Mouse (Mus musculus) megakaryocyte-erythroid progenitor cell, adult 5-6 weeks (primary cell): ENCODE results near the gene Sp2. TPM values are rescaled to one million over a fixed set of nuclear protein-coding genes. Genes with fewer than 3 reads are reported as not detected.

Source experiments
- ATAC-seq: replicated peaks from 2 replicates; pipeline ENCODE4 v1.8.0; 2016; ENCODE audit warnings: mild to moderate bottlenecking, inconsistent platforms; ENCODE audit not compliant: severe bottlenecking, poor library complexity, low FRiP score, low TSS enrichment
- total RNA-seq, 2 experiments: library from RNA; stranded (forward) in 1 of 2; stranded (reverse) in 1 of 2; fragments of 200-1000, 215-1000 nt in 1 of 2; fragments of >200 nt in 1 of 2; fragmentation: Nextera tagmentation in 1 of 2; gene quantifications; 2 replicates each; pipeline ENCODE4 v1.2.3; 2014 to 2017

Gene Sp2
- total RNA-seq, 2 experiments from 2014 or later: 4.8 to 16.1 TPM

DNA sequence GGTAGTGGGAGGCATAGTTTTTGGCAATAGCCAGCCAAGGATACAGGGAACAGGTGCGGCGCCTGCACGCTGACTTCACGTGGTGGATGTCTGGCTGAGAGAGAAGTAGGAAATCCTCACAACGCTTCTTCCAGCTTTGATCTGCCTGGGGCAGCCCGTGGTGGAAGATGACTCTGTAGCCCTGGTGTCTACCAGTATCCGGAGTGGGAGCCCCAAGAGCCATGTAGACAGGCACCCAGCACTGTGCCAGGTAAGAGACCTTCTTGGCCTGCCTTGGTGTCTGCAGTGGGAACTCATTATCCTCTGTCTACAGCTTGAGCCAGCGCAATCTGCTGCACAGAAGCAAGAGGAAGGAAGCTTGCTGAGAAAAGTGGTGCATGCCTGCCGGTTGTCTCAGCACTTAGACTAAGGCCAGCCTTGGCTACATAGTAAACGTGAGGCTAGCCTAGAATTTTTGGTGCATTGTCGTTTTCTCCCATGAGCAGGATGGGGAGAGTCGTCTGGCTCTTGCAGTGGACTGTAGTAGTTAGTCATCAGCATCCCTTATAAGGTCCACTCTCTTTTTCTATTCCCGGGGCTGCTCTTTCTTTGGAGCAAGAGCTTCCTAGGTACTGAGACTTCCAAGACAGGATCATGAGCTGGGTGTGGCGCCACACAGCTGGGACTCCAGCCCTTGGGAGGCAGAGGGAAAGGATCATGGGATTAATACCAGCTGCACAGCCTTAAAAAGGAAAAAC, 37.7 kb downstream of the Sp2 start:
- ATAC-seq: no peak

GRCm38 (mm10) chr11:96943746-96944304, 38.9 kb downstream of the Sp2 start, which contains the start of gene Pnpo:
TSS of gene Pnpo (minus strand) at chr11:96943986.
- peak; percentile 83 for ATAC-seq

GRCm38 (mm10) chr11:96941989-96942590, 40.7 kb downstream of the Sp2 start:
- peak; percentile 51 for ATAC-seq

- peak; percentile 45 for ATAC-seq
These were observed 41.9 kb downstream of the Sp2 start for GRCm38 (mm10) chr11:96940578-96941465.

- ATAC-seq: no peak
These were observed 44.3 kb downstream of the Sp2 start for GRCm38 (mm10) chr11:96938426-96938800.

DNA sequence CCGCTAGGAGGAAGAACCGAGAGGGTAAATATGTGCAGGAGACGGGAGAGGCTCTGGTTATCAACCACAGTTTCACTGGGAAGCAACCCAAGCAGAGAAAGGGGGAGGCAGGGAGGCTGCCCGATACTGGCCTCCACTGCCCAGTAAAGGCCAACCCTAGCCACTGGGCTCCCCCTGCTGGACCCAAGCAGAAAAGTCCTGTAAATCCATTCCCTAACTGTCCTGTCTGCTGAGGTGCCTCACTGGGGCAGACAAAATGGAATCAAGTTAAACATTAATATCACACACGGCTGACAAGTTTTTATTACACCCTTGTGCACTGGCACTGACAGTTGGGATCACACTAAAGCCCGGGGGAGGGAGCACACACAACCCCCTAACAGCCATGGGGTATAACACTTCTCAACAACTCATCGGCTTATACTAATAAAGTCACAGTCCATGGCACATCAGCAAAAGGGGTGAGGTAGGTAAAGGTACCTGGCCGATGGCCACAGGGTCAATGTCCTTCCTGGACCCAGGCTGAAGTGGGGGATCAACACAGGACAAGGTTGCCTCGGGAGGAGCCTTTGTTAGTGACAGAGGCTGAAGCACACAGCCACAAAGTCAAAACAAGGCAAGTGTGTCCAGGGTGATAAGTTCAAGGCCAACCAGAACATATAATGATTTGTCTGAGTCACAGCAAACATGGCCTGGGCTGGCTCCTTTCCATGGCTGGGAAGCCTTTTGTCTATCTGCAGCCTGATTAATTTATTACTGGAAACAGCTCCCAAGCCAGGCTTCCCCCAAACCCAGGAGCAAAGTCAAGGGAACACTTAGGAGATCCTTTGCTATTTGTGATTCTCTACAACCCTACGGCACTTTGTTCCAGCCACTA, 45.0 kb downstream of the Sp2 start:
- no peak for ATAC-seq

DNA sequence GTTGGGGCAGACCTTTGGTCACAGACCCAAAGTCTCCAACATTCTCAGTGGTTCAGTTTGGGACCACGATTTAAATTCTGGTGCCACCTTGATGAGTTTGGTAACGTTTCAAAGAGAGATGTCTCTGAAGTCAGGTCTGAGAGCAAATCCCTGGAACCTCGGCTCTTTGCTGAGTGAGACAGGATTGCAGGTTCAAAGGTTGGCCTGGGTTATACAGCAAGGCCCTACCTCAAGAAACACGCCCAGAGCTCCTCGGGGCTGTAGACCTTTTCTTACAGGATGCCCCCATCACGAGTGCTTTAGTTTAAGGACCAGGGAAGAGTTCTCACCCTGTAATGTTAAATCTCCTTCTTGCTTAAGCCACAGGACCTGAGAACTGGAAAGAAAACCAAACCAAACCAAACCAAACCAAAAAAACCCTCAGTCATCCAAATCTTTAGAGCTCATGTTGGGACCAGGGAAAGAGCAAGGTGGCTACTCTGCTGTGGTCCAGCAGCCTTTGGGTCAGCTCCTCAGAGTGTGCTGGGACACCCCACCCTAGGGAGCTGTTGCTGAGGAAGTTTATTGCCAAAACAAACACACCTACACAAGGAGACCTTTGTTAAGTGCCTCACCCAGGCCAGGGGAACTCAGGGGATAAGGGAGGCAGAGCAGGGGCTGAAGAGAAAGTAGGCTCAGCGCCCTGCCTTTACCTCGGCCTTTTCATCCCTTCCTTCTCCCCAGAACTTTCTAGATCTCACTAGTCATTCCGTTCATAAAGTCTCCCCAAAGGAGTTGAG, 46.7 kb downstream of the Sp2 start:
- ATAC-seq: no peak

DNA sequence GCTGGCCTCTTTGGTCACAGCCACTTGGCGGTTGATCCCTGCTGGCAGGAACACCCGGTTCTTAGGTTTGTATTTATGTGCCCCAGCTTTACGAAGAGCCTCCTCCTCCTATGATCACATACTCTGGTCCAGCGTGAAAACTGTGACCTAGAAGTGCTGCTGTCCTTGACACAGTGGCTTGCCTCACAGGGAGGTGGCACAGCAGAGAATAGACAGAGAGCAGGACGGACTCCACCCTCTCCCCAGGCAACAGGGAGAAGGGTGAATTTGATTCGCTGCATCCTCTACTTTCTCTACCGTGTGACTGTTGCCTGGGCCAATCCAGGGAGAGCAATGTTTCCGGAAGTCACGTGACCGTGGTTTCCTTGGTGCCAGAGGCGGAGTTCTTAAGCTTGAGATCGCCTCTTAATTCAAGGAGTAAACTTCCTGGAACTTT, 47.8 kb downstream of the Sp2 start:
- peak; percentile 83 for ATAC-seq

DNA sequence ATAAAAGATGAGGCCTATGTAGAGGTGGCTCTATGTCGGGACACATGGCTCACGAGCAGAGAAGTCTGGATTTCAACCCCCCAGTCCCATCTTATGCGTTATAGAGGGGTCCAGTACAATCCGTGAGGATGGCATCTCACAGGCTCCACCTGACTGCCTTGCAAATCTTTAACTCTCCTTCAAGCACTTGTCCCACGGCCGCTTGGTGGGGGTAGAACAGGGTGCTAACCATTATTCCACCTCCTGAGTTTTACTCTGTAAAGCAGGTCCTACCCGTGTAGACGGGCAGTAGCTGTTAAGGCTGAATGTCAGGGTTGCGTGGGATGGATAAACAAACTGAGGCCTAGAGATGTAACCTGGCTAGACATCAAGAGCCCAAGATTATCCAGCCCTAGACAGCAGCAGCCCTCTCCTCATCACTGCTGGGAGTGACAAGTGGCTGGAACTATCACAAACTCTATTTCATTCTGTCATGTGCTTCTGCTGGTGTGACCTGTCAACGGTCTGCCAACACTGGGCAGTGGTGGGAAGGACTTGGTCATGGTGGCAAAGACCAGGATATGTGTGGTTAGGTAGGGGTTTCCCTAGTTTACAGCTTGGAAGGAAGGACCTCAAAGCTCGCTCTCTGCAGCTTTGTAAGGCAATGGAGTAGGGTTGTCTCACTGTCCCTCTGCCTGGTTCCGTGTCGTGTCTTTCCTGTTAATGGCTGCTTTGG, 49.0 kb downstream of the Sp2 start:
- ATAC-seq: no peak

GRCm38 (mm10) chr11:96931327-96932062, 51.3 kb downstream of the Sp2 start:
- ATAC-seq: no peak

DNA sequence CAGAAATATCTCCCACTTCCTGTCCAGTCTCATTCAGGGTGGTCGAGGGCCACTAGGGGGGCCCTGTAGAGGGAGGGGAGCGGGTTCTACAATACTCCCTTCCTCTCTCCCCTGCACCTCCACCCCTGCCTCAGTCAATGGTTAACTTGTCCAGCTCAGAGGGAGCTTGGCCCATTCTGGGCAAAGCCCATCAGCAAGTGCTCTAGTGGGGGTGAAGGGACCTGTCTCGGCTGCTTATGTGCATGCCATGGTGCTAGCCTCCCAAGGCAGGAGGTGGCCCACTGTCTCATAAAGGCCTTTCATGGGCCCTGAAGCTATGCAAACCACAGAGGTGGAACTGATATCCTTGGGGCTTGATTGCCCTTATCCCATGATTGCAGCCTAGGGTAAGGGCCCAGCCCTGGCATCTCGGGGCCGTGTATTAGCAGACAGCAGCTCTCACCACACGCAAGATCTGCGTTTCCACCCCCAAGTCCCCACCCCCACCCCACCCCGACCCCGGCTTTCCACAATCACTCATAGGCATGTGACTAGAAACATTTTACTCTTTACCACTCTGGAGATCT, 52.9 kb downstream of the Sp2 start:
- peak; percentile 58 for ATAC-seq

- ATAC-seq: no peak
These were observed 53.5 kb downstream of the Sp2 start for GRCm38 (mm10) chr11:96929096-96929765.

GRCm38 (mm10) chr11:96928691-96929090, 54.1 kb downstream of the Sp2 start:
- no peak for ATAC-seq

DNA sequence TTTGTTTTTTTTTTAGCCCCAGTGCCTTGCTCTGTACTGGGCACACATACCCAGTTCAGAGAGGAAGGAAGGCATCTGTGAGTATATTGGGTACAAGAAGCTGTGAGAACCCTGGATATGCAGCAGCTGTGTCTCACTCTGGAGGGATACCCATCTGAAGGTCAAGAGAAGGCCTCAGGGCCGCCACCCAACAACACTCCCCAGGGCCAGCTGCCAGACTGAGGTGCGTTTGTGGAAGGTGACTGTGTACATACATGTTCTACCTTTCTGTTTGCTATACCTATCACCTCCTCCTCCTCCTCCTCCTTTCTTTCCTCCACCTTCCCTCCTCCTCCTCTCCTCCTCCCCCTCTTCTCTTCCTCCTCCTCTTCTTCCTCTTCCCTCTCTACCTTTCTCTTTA, 54.7 kb downstream of the Sp2 start, which contains the start of gene Prr15l:
Gene Prr15l, plus strand, starts transcription at position 17 of the 400 bp plus-strand sequence.
- ATAC-seq: no peak

GRCm38 (mm10) chr11:96926587-96926986, 56.2 kb downstream of the Sp2 start:
- ATAC-seq: peak; percentile 45; the same call in 1 of the 2 replicates
